Mouse (Mus musculus) spleen, adult 2 months (tissue): ENCODE data around the gene Siglecg. TPM values are rescaled to one million over a fixed set of nuclear protein-coding genes. Genes with fewer than 3 reads are reported as not detected.
A peak's percentile ranks its signal among the peaks of the same experiment; 100 is the strongest.

ENCODE experiments used
- DNase-seq, 2 experiments: peaks; one replicate each; pipeline versions ENCODE4 v3.0.0 to v3.0.0-alpha.2; 2012 to 2021; ENCODE audit warnings: low spot score in 2 of 2, low read depth in 1 of 2
- H3K27ac ChIP-seq: fragments of 200-500 bp; 2 replicates; pipeline ENCODE4 v1.5.1; 2012; ENCODE audit warnings: low read length, inconsistent platforms; ENCODE audit not compliant: insufficient read depth
- H3K27me3 ChIP-seq: fragments of 200-500 bp; 2 replicates; pipeline ENCODE4 v1.6.1; 2012; ENCODE audit warnings: mild to moderate bottlenecking, moderate library complexity, low read length, inconsistent platforms; ENCODE audit not compliant: control insufficient read depth, insufficient read depth
- H3K36me3 ChIP-seq: fragments of 200-500 bp; 2 replicates; pipeline ENCODE4 v1.6.1; 2012; ENCODE audit warnings: mild to moderate bottlenecking, low read length, inconsistent platforms; ENCODE audit not compliant: control insufficient read depth, insufficient read depth
- H3K4me1 ChIP-seq: fragments of 200-500 bp; 2 replicates; pipeline ENCODE4 v1.6.1; 2011; ENCODE audit warnings: inconsistent platforms; ENCODE audit not compliant: control insufficient read depth, insufficient read depth, insufficient read length
- H3K4me3 ChIP-seq: fragments of 200-500 bp; 2 replicates; pipeline ENCODE4 v1.5.1; 2011; ENCODE audit warnings: mild to moderate bottlenecking, inconsistent platforms; ENCODE audit not compliant: insufficient read depth, insufficient read length; ENCODE audit errors: extremely low read depth
- CTCF ChIP-seq: fragments of 200-500 bp; IDR thresholded peaks from 2 replicates; pipeline ENCODE4 v1.5.1; 2011; ENCODE audit warnings: mild to moderate bottlenecking, inconsistent platforms; ENCODE audit not compliant: insufficient read depth, insufficient read length, insufficient replicate concordance; ENCODE audit errors: extremely low read depth
- POLR2A ChIP-seq: fragments of 200-500 bp; IDR thresholded peaks from 2 replicates; pipeline ENCODE4 v1.6.1; 2011; ENCODE audit warnings: low read depth, low read length, inconsistent platforms
- WGBS: fragments of 180-500 bp; shearing (Covaris S2); methylation state at CpG from one replicate; pipeline ENCODE4 v1.1.7; 2018; 5-methylcytosine and 5-hydroxymethylcytosine counted together
- polyA plus RNA-seq: library from polyadenylated mRNA; depleted of rRNA; stranded (reverse); fragments of >200 nt; gene quantifications from 2 replicates; pipeline ENCODE4 v1.2.3, GENCODE M21; 2012

Siglecg gene
- polyA plus RNA-seq, 1 experiment = 279 TPM

DNA sequence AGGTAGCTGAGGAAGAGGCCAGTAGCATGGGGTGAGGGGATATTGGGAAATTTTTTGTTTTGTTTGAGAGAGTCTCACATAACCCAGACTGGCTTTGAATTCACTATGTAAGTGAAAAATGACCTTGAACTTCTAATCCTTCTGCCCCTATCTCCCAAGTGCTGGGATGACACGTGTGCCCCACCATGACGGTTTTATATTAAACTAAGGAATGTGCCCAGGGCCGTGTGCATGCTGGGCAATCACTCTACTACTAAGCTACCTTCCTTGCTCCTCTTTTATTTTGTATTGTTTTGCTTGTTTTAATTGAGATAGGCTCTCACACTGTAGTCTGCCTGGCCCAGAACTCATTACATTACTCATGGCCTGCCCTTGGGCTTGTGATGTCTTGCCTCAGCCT is 33.1 kb downstream of the Siglecg start:
- H3K4me1 ChIP-seq = peaks cover 3% of the 10 kb centered on the region; the same call in 1 of the 2 replicates
- whole genome bisulfite sequencing = 89% methylated on average over 3 of the region's 3 CpGs
- H3K36me3 ChIP-seq = no peaks in the 10 kb centered on the region
- no peak for DNase-seq
- no peak overlapping the region for H3K4me3 ChIP-seq
- H3K27me3 ChIP-seq = no peaks in the 10 kb centered on the region
- H3K27ac ChIP-seq = no peak overlapping the region
- TF ChIP-seq CTCF = no peak
- TF ChIP-seq POLR2A = no peak

DNA sequence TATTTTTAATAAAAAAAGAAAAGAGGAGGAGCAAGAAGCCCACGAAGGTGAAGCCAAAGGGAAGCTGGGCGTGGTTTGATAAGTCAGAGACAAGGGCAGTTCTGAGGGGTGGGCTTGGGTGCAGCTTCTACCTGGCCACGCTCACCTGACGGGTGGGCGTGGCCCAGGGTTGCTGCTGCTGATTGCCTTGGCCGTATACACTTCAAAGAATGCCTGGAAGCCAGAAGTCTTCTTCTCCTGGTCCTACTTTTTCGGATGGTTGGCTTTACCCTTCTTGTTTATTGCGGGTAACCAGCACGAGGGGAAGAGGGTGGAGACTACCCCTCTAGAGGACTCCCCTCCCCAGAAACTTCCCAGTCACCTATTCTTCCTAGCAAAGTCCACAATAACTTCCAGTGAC is 34.7 kb downstream of the Siglecg start:
- Histone ChIP-seq H3K4me1 (peaks cover 3% of the 10 kb centered on the region; the same call in 1 of the 2 replicates), H3K36me3 (no peaks in the 10 kb centered on the region), H3K27ac (peak overlapping the region; percentile 78; the same call in 1 of the 2 replicates), H3K27me3 (no peaks in the 10 kb centered on the region), H3K4me3 (peak overlapping the region; percentile 74; the same call in 1 of the 2 replicates)
- 13% methylated on average over 9 of the region's 9 CpGs for WGBS
- TF ChIP-seq POLR2A (no peak), CTCF (no peak)
- no peak for DNase-seq

DNA sequence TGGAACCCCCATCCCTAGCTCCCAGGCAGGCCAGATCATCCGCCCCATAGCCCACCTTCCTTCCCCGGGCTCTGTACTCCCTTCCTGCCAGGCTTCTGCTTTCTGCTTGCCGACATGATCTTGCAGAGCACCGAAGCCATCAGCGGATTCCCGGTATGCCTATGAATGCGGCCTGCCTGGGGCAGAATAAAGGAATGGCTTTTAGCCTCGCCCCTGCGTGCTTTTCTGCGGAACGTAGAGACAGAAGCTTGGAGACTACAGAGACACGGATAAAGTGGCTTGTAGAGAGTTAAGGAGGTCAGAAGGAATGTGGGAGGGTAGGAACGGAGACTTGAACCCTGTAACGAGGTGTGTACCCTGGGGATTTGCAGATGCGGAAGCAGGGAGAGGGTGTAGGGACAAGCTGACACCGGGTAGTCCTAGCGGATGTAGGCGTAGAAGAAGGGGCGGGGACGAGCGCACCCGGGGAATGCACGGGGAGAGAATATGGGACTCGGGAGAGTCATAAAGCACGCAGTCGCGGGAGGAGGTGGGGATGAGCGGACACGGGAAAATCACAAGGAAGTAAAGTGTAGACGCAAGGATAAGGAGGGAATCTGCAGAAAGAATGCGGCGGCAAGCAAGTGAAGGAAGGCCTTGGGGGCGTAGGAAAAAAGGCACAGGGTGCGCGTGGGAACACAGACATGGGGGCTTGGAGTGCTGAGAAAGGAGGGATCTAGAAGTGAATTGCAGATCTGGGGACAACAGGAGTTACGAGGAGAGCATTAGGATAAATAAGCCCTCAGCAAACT is 35.3 kb downstream of the Siglecg start:
- Histone ChIP-seq H3K4me1 (peaks cover 3% of the 10 kb centered on the region; the same call in 1 of the 2 replicates), H3K4me3 (peak overlapping the region; percentile 74), H3K36me3 (no peaks in the 10 kb centered on the region), H3K27me3 (no peaks in the 10 kb centered on the region), H3K27ac (peak overlapping the region; percentile 78)
- 2% methylated on average over 36 of the region's 36 CpGs for WGBS
- TF ChIP-seq POLR2A = peak; percentile 59; the same call in 1 of the 2 replicates
- TF ChIP-seq CTCF = no peak
- DNase-seq = peak; percentile 38 to 76

DNA sequence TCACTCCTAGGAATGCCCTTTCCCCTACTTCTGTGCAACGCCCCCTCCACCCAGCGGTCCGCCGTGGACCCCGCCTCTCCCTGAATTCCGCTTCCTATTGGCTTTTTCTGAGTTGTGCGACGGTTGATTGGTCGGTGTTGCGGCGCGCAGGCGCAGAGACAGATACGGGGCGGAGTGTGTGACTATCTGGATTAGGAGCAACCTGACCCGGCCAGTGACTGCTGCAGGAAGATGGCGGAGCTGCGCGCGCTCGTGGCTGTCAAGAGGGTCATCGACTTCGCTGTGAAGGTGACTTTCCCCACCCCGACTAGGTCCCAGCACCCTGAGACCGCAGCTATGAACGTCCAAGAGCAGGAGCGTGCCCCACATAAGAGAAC is 35.9 kb downstream of the Siglecg start, which contains the start of the genes Etfb and Gm45233:
Gene Etfb, plus strand, starts transcription at position 167 of the 377 bp plus-strand sequence.
Gene Gm45233, plus strand, starts transcription at position 212 of the 377 bp plus-strand sequence.
- H3K27me3 ChIP-seq = no peaks in the 10 kb centered on the region
- no peak for TF ChIP-seq CTCF
- peak; percentile 53 for TF ChIP-seq POLR2A
- H3K4me1 ChIP-seq = peaks cover 3% of the 10 kb centered on the region; the same call in 1 of the 2 replicates
- no peaks in the 10 kb centered on the region for H3K36me3 ChIP-seq
- H3K4me3 ChIP-seq = peak within 1 kb of the TSS; percentile 74
- under 1% methylated on average over 27 of the region's 27 CpGs for WGBS
- peak within 1 kb of the TSS; percentile 78 for H3K27ac ChIP-seq
- DNase-seq = peak; percentile 82 to 91

DNA sequence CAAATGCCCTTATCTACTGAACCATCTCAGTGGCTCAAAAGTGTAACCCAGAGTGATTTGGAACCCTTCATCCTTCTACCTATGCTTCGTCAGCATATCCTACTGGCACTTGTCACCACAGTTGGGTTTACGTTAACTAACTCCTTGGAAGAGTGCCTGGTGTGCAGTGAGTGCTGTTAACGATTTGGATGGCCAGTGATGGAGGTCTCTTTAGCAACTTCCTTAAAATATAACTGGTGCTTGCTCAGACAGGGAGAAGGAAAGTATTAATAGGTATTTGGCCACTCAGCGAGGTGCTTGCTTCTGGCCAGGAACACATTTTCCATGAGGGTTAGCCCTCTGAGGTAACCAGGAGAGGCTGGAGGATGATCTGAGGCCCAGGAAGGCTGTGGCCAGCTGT is 39.8 kb downstream of the Siglecg start:
- no peak overlapping the region for H3K27ac ChIP-seq
- 64% methylated on average over 4 of the region's 4 CpGs for WGBS
- H3K27me3 ChIP-seq = no peaks in the 10 kb centered on the region
- no peak for TF ChIP-seq CTCF
- no peak for TF ChIP-seq POLR2A
- DNase-seq = no peak
- no peak overlapping the region for H3K4me3 ChIP-seq
- no peaks in the 10 kb centered on the region for H3K36me3 ChIP-seq
- peaks cover 3% of the 10 kb centered on the region; the same call in 1 of the 2 replicates for H3K4me1 ChIP-seq

DNA sequence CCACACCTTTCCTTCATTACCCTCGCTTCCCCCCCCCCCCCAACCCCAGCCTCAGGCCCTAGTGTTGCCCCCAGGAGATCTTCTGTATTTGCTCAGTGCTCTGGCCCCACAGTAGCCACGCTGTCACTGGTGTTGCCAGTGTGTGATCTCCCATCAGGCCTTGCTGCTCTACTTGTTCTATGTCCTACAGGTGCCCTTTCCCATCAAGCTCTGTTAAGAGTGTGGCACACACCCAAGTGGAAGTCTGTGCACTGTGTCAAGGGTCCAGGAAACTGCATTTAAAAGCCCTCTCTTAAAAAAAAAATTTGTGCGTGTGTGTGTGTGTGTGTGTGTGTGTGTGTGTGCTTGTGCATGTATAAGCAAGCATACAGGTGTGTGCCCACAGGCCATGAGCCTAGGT is 40.2 kb downstream of the Siglecg start:
- no peaks in the 10 kb centered on the region for H3K27me3 ChIP-seq
- TF ChIP-seq CTCF (no peak), POLR2A (no peak)
- no peak overlapping the region for H3K4me3 ChIP-seq
- no peak for DNase-seq
- H3K36me3 ChIP-seq = no peaks in the 10 kb centered on the region
- no peak overlapping the region for H3K27ac ChIP-seq
- no peaks in the 10 kb centered on the region; the same call in 1 of the 2 replicates for H3K4me1 ChIP-seq
- 71% methylated on average over 3 of the region's 3 CpGs for WGBS

DNA sequence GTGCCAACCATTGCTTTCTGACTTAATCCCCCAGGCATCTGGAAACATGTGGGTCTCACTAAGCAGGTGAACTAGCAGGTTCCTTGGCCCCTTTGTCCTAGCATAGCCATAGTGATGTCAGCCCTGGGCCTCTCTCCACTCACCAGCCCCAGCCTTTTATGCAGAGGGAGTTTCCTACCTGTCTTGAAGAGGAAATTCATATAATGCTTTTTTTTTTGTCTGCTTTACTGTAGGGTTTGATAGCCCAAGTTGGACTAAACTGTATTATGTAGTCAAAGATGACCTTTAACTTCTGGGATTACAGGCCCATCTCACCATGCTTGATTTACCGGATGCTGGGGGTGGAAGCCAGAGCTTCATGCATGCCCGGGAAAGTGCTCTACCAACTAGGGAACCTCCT is 41.8 kb downstream of the Siglecg start:
- no peak for DNase-seq
- H3K4me3 ChIP-seq = no peak overlapping the region
- TF ChIP-seq CTCF (no peak), POLR2A (no peak)
- WGBS = 96% methylated on average over 2 of the region's 2 CpGs
- no peaks in the 10 kb centered on the region for H3K36me3 ChIP-seq
- H3K27ac ChIP-seq = no peak overlapping the region
- H3K4me1 ChIP-seq = no peaks in the 10 kb centered on the region; the same call in 1 of the 2 replicates
- H3K27me3 ChIP-seq = no peaks in the 10 kb centered on the region
